Mouse (Mus musculus): ENCODE measurements at regions not wholly inside any gene's neighbourhood (a gene's known extent, or its start where the extent isn't known, plus 50 kb on each side); places are given as distances from the start of the nearest gene placed in this dataset.

DNA sequence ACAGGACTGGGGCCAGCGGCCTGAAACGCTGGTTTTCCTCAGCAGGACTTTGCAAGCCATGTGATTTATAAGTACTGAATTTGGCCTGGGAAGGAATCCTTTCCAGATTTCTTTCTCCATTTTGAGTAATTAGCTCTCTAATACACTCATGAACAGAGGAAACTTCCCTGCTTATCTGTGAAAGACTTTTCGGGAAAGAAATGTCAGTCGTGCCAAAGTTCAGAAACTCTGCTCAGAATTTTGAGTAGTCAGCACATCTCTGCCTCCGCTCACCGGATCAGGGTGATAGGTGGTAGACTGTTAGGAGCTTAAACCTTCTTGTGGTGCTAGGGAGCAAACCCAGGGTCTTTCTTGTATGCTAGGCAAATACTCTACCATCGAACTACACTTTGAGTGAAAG lies 67.0 kb upstream of the Arhgap32 start:
- no peak for DNase-seq (ENCODE audit: extremely low read depth, insufficient read length, low spot score)

DNA sequence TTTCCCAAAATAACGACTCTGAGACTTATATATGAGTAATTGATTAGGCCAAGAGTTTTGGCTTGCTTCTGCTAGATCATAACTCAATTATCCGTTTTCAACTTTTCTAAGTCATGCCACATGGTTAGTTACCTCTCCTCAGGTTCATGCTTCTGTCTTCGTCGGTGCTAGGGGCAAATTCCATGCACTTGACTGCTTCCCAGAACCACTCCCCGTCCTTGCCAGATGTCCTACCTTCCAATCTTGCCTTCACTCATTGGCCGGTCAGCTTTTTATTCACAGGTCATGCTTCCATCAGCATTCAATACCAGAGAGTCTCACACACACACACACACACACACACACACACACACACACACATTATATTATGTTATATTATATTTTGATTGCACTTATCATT lies 66.4 kb upstream of the Arhgap32 start:
- no peak for DNase-seq (ENCODE audit: extremely low read depth, insufficient read length, low spot score)

- no peak for DNase-seq (ENCODE audit: extremely low read depth, insufficient read length, low spot score)
Measured at GRCm38 (mm10) chr9:32053886-32054615, 61.9 kb upstream of the Arhgap32 start.

GRCm38 (mm10) chr9:32057427-32058115 lies 58.4 kb upstream of the Arhgap32 start:
- peak; percentile 32 for DNase-seq (ENCODE audit: extremely low read depth, insufficient read length, low spot score)

- no peak for DNase-seq (ENCODE audit: extremely low read depth, insufficient read length, low spot score)
Measured at GRCm38 (mm10) chr9:32062740-32063139, 53.2 kb upstream of the Arhgap32 start.

DNA sequence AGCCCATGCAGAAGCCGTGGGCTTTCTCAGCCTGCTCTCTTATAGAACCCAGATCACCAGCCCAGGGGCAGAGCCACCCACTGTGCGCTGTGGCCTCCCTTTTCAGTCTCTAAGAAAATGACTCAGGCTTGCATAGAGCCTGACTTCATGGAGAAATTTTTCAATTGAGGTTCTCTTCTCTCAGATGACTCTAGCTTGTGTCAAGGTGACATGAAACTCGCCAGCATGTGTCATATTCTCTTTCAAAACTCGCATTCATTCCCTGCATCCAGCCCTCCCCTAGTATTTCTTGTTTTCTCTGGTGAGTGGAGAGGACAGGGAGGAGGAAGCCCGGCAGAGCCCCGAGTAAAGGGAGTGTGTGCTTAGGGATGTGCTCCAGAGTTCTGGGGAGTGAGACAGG lies 52.4 kb upstream of the Arhgap32 start:
- no peak for DNase-seq (ENCODE audit: extremely low read depth, insufficient read length, low spot score)

GRCm38 (mm10) chr9:32064007-32064550 lies 51.9 kb upstream of the Arhgap32 start:
- no peak for DNase-seq (ENCODE audit: extremely low read depth, insufficient read length, low spot score)

Measured in 3134 (cell line).